Mouse (Mus musculus) 3T3-L1 (cell line): ENCODE measurements around the gene Fam126a.

Experiments used
- DNase-seq: peaks from one replicate; pipeline ENCODE4 v3.0.0-alpha.2; 2015; ENCODE audit warnings: low read depth, low spot score

The Fam126a gene

DNA sequence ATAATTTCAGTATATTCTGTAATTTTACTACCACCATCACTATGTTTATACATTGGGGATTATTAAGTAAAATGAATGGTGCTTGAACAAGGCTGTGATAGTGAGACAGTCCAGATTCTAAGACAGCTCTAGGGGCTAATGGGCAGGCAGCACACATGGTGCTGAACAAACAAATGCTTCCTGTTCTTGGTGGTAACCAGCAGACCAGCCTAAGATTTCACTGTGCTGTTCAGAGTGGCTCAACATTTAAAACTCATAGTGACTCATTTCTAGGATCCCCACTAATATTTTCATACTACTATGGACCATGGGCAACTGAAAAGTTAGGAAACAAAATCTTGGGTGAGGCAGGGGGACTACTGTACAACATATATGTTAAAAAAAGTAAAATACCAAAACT lies 10.1 kb upstream of the Fam126a start:
- DNase-seq, result peak; percentile 36

DNA sequence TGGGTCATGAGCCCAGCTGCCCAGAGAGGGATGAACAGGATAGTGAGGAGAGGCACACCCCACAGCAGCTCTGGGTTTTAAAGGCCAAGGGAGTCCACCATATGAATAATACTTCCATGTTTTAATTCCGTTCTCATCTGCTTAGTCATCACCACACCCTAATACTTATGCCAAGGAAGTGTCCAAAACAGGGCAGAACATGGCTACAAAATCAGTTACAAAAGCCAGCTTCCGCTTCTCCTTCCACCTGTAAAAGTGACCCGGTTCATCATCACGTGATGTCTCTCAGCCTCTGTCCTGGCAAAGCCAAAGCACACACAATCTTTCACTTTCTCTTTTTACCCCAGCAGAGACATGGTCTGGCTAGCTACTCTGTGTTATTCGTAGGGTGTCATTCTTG lies 8.9 kb upstream of the Fam126a start:
- peak; percentile 86 for DNase-seq

- no peak for DNase-seq
Observed at GRCm38 (mm10) chr5:24038819-24039218, 8.3 kb upstream of the Fam126a start.

GRCm38 (mm10) chr5:24038190-24038589 lies 7.7 kb upstream of the Fam126a start:
- no peak for DNase-seq

GRCm38 (mm10) chr5:24036731-24037130 lies 6.2 kb upstream of the Fam126a start:
- DNase-seq, result no peak

DNA sequence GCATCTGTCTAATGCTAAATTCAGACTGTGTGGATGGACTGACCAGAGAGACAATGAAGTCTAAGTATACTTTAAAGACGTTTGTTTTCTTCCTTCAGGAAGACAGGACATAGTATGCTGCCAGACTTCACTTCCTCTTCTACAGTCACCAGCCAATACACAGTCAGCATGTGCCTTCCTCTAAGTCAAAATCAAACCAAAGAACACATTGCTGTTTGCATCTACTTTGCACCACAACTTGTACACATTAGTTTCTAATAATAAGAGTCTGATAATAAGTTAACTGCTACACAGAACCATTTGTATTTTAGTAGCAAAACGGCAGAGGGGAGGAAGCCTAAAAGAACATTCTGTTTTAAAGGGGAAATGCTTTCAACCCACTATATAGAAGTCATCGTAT lies 4.5 kb upstream of the Fam126a start:
- DNase-seq, result no peak

DNA sequence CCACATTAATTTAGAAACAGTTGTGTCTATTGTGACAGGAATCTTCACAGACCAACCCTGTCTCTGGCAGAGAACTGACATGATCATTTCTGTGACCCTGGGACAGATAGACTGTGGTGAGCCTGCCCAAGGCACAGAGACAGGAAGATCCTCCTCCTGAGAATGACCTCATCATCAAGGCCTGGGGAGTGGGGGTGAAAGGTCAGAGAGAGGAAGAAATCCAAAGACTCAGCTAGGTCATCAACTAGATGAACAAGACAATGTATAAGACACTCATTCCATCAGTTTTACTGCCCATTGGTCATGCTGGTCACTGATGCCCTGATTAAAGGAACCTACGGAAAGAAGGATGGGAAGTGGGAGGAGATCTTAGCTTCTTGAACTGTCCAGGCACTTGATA lies 3.6 kb upstream of the Fam126a start:
- no peak for DNase-seq

DNA sequence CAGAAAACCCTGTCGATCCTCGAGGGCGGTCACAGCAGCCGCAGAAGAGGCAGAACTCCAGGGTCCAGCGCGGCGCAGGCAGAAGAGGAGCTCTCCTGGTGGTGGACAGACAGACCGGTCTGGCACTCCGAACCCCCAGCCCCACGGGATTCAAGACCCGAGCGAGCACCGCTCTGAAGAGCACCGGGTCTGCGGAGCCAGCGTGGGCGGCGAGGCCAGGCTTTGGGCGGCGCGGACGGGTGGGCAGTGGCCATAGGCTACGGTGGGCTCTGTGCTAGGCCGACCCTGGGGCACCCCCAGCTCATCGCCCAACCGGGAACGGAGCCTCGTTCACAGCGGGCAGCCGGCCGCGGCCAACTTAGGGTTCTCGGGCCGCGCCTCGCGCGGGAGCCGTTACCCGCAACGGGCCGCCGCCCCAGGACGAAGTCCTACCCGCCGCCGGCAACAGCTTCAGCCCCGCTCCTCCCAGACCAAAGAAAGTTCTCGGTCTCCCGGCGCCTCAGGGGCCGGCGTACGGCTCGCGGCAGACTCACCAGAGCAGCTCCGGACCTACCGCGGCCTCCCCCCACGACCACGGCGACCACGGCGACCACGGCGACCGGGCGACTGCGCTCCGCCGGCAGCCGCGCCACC lies 428 bp downstream of the Fam126a start:
- DNase-seq, result peak; percentile 55

GRCm38 (mm10) chr5:24029331-24029771 lies 1.1 kb downstream of the Fam126a start:
- DNase-seq, result peak; percentile 85

DNA sequence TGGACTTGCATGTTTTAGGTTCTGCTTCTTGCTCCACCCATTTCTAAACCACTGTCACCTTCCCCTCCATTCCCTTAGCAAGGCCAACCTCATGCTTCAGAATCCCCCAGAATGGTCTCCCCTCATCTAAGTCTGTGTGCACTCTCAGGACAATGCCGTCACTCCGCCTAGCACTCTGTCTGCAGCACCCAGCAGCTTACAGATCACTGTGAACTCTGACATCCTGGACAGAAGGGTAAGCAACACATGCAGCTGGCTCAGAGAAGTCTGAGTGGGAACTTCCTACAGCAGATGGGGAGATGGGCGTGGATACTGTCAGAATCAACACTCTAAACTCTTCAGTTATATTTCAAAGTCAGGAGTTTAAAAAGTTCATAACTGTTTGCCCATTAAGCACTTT lies 5.5 kb downstream of the Fam126a start:
- DNase-seq, result no peak

- no peak for DNase-seq
Observed at GRCm38 (mm10) chr5:24023226-24023625, 7.3 kb downstream of the Fam126a start.

DNA sequence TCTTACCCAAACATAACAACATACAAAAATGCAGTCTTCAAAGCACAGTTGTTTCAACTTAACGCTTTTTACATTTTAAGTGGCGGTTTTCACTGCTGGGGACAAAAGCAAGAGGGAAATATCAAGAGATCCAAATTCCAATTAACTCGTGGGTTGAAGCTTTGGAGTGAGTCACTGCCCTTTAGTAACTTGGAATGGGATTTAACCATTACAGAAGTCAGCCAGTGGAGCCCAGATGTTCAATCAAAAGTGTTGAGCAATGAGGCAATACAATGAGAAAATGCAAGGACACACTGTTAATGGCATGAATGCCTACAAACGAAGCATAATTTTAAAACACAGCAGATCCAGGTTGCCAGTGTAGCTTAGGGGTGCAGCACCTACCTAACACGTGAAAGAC lies 8.8 kb downstream of the Fam126a start:
- peak; percentile 74 for DNase-seq

- no peak for DNase-seq
Observed at GRCm38 (mm10) chr5:24020380-24020779, 10.1 kb downstream of the Fam126a start.

DNA sequence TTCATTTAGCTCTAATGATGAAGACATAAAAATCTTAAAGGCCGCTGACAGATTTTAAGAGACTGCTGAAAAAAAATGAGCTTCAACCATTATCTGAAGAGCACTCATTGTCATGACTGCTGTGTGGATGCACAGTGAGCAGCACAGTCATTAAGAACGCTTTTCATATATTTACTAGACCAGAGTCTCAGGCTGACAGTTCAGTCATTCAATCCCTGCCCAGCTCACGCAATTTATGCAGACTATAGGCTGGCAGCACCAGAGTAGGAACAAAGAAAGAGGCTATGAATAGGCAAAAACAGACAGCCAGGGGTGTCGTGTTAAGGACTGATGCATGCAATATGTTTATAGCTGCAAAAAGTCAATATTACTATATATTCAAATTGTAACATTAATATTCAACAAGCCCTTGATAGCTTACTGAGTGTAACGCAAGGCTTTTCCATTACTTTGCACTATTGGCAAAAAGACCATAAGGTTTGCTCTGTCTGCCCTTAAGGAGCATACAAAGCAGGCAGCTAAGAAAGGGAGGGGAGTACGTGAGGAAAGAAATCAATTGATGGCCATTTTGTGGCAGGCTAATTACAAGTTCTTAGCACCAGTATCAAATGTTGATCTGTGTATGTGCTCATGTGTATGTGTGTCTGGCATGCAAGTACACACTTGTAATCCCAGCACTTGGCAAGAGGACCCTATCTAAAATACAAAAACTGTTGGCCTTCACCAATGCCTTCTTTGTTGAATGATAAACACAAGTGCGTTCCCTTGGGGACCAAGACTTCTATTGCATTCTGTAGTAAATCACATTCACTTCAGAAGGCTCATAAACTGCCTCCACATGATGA lies 10.9 kb downstream of the Fam126a start:
- DNase-seq, result no peak

GRCm38 (mm10) chr5:24018621-24019261 lies 11.7 kb downstream of the Fam126a start:
- DNase-seq, result no peak

DNA sequence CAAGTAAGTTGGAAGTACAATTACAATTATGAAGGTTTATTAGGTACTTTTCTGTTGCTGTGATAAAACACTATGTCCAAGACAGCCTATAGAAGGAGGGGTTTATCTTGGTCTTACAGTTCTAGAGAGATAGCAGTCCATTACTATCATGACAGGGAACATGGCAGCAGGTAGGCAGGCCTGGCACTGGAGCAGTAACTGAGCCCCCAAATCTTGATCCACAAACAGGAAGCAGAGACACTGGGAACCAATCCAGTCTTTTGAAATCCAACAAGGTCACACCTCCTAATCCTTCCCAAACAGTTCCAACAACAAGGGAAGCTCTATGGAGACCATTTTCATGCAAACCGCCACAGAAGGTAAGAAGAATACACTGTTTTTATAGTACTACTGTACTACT lies 13.6 kb downstream of the Fam126a start:
- no peak for DNase-seq

GRCm38 (mm10) chr5:24013338-24014003 lies 17.0 kb downstream of the Fam126a start:
- no peak for DNase-seq

GRCm38 (mm10) chr5:23999083-23999671 lies 31.3 kb downstream of the Fam126a start:
- no peak for DNase-seq

DNA sequence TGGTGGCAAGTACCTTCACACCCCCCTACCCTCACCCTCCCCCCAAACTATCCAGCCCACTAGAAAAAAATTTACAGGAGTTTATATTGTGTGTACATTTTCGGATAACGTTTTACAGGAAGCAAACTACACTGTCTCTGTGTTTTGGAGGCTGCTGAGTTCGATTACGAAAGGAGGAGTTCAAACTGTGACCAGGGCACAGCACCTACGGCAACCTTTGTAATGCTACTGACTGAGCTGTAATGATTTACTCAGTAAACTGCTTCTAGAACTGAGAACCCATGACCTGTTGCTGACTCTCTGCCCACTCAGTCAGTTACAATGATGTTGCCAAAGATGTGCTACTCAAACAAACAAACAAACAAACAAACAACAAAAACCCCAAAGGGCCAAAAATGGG lies 34.5 kb downstream of the Fam126a start:
- no peak for DNase-seq

DNA sequence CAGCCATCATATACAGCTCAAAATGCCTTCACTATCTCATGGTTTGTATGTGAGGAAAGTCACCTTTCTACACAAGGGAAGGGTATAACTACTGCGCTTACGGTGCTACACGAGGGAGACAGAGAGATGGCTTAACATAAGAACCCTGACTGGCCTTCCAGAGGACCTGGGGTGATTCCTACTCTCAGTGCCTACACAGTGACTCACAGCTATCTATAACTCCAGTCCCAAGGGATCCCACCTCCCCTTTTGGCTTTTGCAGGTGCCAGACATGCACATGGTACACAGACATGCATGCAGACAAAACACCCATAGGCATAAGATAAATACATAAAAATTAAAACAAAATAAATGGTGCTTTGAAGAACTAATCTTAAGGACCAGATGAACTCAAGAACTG lies 35.6 kb downstream of the Fam126a start:
- DNase-seq, result peak; percentile 51

- DNase-seq, result peak; percentile 15
Observed at GRCm38 (mm10) chr5:23994231-23994630, 36.3 kb downstream of the Fam126a start.

DNA sequence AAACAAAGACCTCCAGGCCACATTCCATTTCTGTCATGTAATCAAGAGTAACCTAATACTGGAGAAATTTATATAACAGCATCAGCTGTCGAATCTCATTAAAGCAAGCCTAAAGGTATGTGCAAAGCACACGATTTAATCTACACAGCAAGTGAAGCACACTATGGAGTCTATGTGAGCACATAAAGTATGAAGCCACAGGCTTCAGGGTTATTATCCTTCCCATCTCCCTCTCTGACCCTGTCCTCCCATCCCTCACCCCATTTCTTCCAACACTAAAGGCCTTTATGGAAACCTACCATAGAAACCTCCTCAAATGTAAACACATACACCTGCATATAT lies 37.0 kb downstream of the Fam126a start:
- no peak for DNase-seq
